Mouse (Mus musculus) liver, postnatal 0 days (tissue): ENCODE measurements around the gene Pde4d.

Experiments used
- CTCF ChIP-seq: sonication (generic); IDR thresholded peaks from 2 replicates; pipeline ENCODE4 v1.5.1; 2016; ENCODE audit warnings: antibody characterized with exemption, low read depth
- EP300 ChIP-seq: IDR thresholded peaks from 2 replicates; pipeline ENCODE4 v1.6.1; 2016; ENCODE audit warnings: antibody characterized with exemption, low read depth, mild to moderate bottlenecking

- TF ChIP-seq CTCF (no peak), EP300 (no peak)
These were observed 811.2 kb downstream of the Pde4d start for GRCm38 (mm10) chr13:109260796-109261516.
